Mouse (Mus musculus): ENCODE results near the gene Recql5. TPM values are rescaled to one million over a fixed set of nuclear protein-coding genes. Genes with fewer than 3 reads are reported as not detected.

The Recql5 gene
- 17.4 and 40.9 TPM in 2 replicates for polyA plus RNA-seq (2011; ENCODE audit: insufficient read depth, insufficient read length, low replicate concordance, missing spikeins)

- whole genome bisulfite sequencing, result under 1% methylated on average over 28 of the region's 28 CpGs
- Histone ChIP-seq H3K4me3 (replicated peaks; ENCODE audit: control insufficient read depth, low read depth, low read length) (peak within 1 kb of the TSS; percentile 96), H3K27ac (ENCODE audit: control insufficient read depth, insufficient read depth, low read depth, low read length, poor library complexity) (peak within 1 kb of the TSS; percentile 24; the same call in 1 of the 2 replicates), H3K4me1 (ENCODE audit: control insufficient read depth, insufficient read depth, low read length) (no peaks in the 10 kb centered on the region; the same call in 1 of the 2 replicates)
- TF ChIP-seq POLR2A (IDR thresholded peaks at IDR 0.05; ENCODE audit: borderline replicate concordance, control insufficient read depth, low read depth, low read length), result no peak
- no peak for TF ChIP-seq CTCF (IDR thresholded peaks at IDR 0.05; ENCODE audit: control insufficient read depth, insufficient read depth, low read length)
Measured at GRCm38 (mm10) chr11:115933108-115933746, at the start of gene Recql5, which contains the start of gene Sap30bp. TSS of gene Recql5 (minus strand) at chr11:115933477. TSS of gene Sap30bp (plus strand) at chr11:115933282.

- Histone ChIP-seq H3K4me3 (replicated peaks; ENCODE audit: control insufficient read depth, low read depth, low read length) (no peak overlapping the region), H3K27ac (ENCODE audit: control insufficient read depth, insufficient read depth, low read depth, low read length, poor library complexity) (no peak overlapping the region), H3K4me1 (ENCODE audit: control insufficient read depth, insufficient read depth, low read length) (no peaks in the 10 kb centered on the region)
- WGBS, result 87% methylated on average over 15 of the region's 15 CpGs
- TF ChIP-seq CTCF (IDR thresholded peaks at IDR 0.05; ENCODE audit: control insufficient read depth, insufficient read depth, low read length) (no peak), POLR2A (IDR thresholded peaks at IDR 0.05; ENCODE audit: borderline replicate concordance, control insufficient read depth, low read depth, low read length) (no peak)
Measured at GRCm38 (mm10) chr11:115982472-115982871, 49.2 kb upstream of the Recql5 start.

- no peak overlapping the region for H3K4me3 ChIP-seq (replicated peaks; ENCODE audit: control insufficient read depth, low read depth, low read length)
- WGBS, result 56% methylated on average over 12 of the region's 12 CpGs
- H3K27ac ChIP-seq (ENCODE audit: control insufficient read depth, insufficient read depth, low read depth, low read length, poor library complexity), result no peak overlapping the region
- no peak for TF ChIP-seq CTCF (IDR thresholded peaks at IDR 0.05; ENCODE audit: control insufficient read depth, insufficient read depth, low read length)
- no peak for TF ChIP-seq POLR2A (IDR thresholded peaks at IDR 0.05; ENCODE audit: borderline replicate concordance, control insufficient read depth, low read depth, low read length)
- H3K4me1 ChIP-seq (ENCODE audit: control insufficient read depth, insufficient read depth, low read length), result no peaks in the 10 kb centered on the region
Measured at GRCm38 (mm10) chr11:115975544-115975943, 42.3 kb upstream of the Recql5 start.

- no peak overlapping the region for H3K4me3 ChIP-seq (replicated peaks; ENCODE audit: control insufficient read depth, low read depth, low read length)
- no peaks in the 10 kb centered on the region for H3K4me1 ChIP-seq (ENCODE audit: control insufficient read depth, insufficient read depth, low read length)
- 6% methylated on average over 18 of the region's 18 CpGs for WGBS
- no peak overlapping the region for H3K27ac ChIP-seq (ENCODE audit: control insufficient read depth, insufficient read depth, low read depth, low read length, poor library complexity)
- TF ChIP-seq POLR2A (IDR thresholded peaks at IDR 0.05; ENCODE audit: borderline replicate concordance, control insufficient read depth, low read depth, low read length) (no peak), CTCF (IDR thresholded peaks at IDR 0.05; ENCODE audit: control insufficient read depth, insufficient read depth, low read length) (no peak)
Measured at GRCm38 (mm10) chr11:115975083-115975420, 41.8 kb upstream of the Recql5 start.

- Histone ChIP-seq H3K27ac (ENCODE audit: control insufficient read depth, insufficient read depth, low read depth, low read length, poor library complexity) (no peak within 1 kb of the TSS), H3K4me1 (ENCODE audit: control insufficient read depth, insufficient read depth, low read length) (no peaks in the 10 kb centered on the region), H3K4me3 (replicated peaks; ENCODE audit: control insufficient read depth, low read depth, low read length) (peak within 1 kb of the TSS; percentile 12)
- WGBS, result 8% methylated on average over 58 of the region's 58 CpGs
- TF ChIP-seq CTCF (IDR thresholded peaks at IDR 0.05; ENCODE audit: control insufficient read depth, insufficient read depth, low read length), result no peak
- no peak for TF ChIP-seq POLR2A (IDR thresholded peaks at IDR 0.05; ENCODE audit: borderline replicate concordance, control insufficient read depth, low read depth, low read length)
Measured at GRCm38 (mm10) chr11:115974309-115975082, 41.2 kb upstream of the Recql5 start, which contains the start of gene Itgb4. TSS of gene Itgb4 (plus strand) at chr11:115974709.

GRCm38 (mm10) chr11:115971016-115971415 lies 37.7 kb upstream of the Recql5 start:
- no peak overlapping the region for H3K4me3 ChIP-seq (replicated peaks; ENCODE audit: control insufficient read depth, low read depth, low read length)
- TF ChIP-seq CTCF (IDR thresholded peaks at IDR 0.05; ENCODE audit: control insufficient read depth, insufficient read depth, low read length), result no peak
- no peak for TF ChIP-seq POLR2A (IDR thresholded peaks at IDR 0.05; ENCODE audit: borderline replicate concordance, control insufficient read depth, low read depth, low read length)
- WGBS, result 81% methylated on average over 6 of the region's 6 CpGs

GRCm38 (mm10) chr11:115970006-115970673 lies 36.9 kb upstream of the Recql5 start:
- Histone ChIP-seq H3K27ac (ENCODE audit: control insufficient read depth, insufficient read depth, low read depth, low read length, poor library complexity) (no peak overlapping the region), H3K4me3 (replicated peaks; ENCODE audit: control insufficient read depth, low read depth, low read length) (no peak overlapping the region), H3K4me1 (ENCODE audit: control insufficient read depth, insufficient read depth, low read length) (no peaks in the 10 kb centered on the region; the same call in 1 of the 2 replicates)
- TF ChIP-seq CTCF (IDR thresholded peaks at IDR 0.05; ENCODE audit: control insufficient read depth, insufficient read depth, low read length) (no peak), POLR2A (IDR thresholded peaks at IDR 0.05; ENCODE audit: borderline replicate concordance, control insufficient read depth, low read depth, low read length) (no peak)
- 77% methylated on average over 15 of the region's 15 CpGs for WGBS

More at GRCm38 (mm10) chr11:115971016-115971415, 37.7 kb upstream of the Recql5 start:
- H3K4me1 ChIP-seq (ENCODE audit: control insufficient read depth, insufficient read depth, low read length), result no peaks in the 10 kb centered on the region; the same call in 1 of the 2 replicates
- no peak overlapping the region for H3K27ac ChIP-seq (ENCODE audit: control insufficient read depth, insufficient read depth, low read depth, low read length, poor library complexity)

Data from bone marrow, adult 2 months (tissue).